ENCODE assay signal across 26 mouse cellular contexts in genomic region chr13:97630921-97631320, GRCm38 (mm10).
A peak's percentile ranks its signal among the peaks of the same experiment; 100 is the strongest.
DNase-seq lines count a peak whose midpoint lies in the region; ATAC-seq and TF ChIP-seq lines count a peak whose summit lies in the region.
"Had no signal": no experiment of that assay in that cellular context is flagged by ENCODE, and none has a peak within 500 bp of the region (broad histone marks: within the 10 kb centered on the region; RNA-seq: fewer than 3 reads in every experiment).

No protein-coding gene starts in this region.

- no peak overlapping the region for H3K4me3 ChIP-seq in intestine, embryonic 14.5 days (ENCODE audit: low read depth, low read length)
- H3K4me3 ChIP-seq in intestine, embryonic 15.5 days (replicated peaks) = no peak overlapping the region
- H3K4me3 ChIP-seq in left cerebral cortex, adult 2 months = no peak overlapping the region
- H3K4me3 ChIP-seq in cortical plate, adult 2 months (ENCODE audit: insufficient read depth, low read length) = no peak overlapping the region
- H3K4me3 ChIP-seq: embryonic facial prominence, embryonic 10.5 days; embryonic facial prominence, embryonic 12.5 days; forebrain, embryonic 13.5 days; forebrain, embryonic 15.5 days had no signal

- H3K4me2 ChIP-seq in intestine, embryonic 14.5 days (ENCODE audit: low read length) = no peak overlapping the region
- no peak overlapping the region for H3K4me2 ChIP-seq in intestine, embryonic 15.5 days (replicated peaks)
- H3K4me2 ChIP-seq: embryonic facial prominence, embryonic 12.5 days; forebrain, embryonic 13.5 days; forebrain, embryonic 15.5 days had no signal

- TF ChIP-seq CTCF in left cerebral cortex, adult 2 months (IDR thresholded peaks at IDR 0.05) = no peak
- TF ChIP-seq CTCF in cortical plate, adult 2 months (IDR thresholded peaks at IDR 0.05; ENCODE audit: extremely low read depth, insufficient read depth, low read length) = no peak

- no peak for ATAC-seq in intestine, embryonic 14.5 days (replicated peaks; ENCODE audit: low FRiP score, low TSS enrichment, low read depth)
- no peak for ATAC-seq in intestine, embryonic 15.5 days
- ATAC-seq: activated CD4-positive, CD25-positive, alpha-beta regulatory T cell, adult 4 months; CD4-positive, CD25-positive, alpha-beta regulatory T cell, adult 4 months; forebrain, embryonic 13.5 days; forebrain, embryonic 15.5 days; Patski had no signal

- WGBS in intestine, embryonic 14.5 days = 84% methylated on average over 5 of the region's 5 CpGs
- WGBS in intestine, embryonic 15.5 days = 77% methylated on average over 5 of the region's 5 CpGs

- no peak overlapping the region for H3K9ac ChIP-seq in intestine, embryonic 14.5 days (ENCODE audit: low read length)
- no peak overlapping the region for H3K9ac ChIP-seq in intestine, embryonic 15.5 days
- H3K9ac ChIP-seq: embryonic facial prominence, embryonic 12.5 days; forebrain, embryonic 13.5 days; forebrain, embryonic 15.5 days had no signal

- H3K27me3 ChIP-seq in intestine, embryonic 14.5 days (replicated peaks; ENCODE audit: control insufficient read depth, insufficient read depth, low read length) = no peaks in the 10 kb centered on the region
- H3K27me3 ChIP-seq in intestine, embryonic 15.5 days (replicated peaks) = no peaks in the 10 kb centered on the region
- H3K27me3 ChIP-seq: CH12.LX; embryonic facial prominence, embryonic 12.5 days; forebrain, embryonic 13.5 days; forebrain, embryonic 15.5 days; Patski had no signal

- no peaks in the 10 kb centered on the region for H3K9me3 ChIP-seq in intestine, embryonic 14.5 days (ENCODE audit: control insufficient read depth, low read length)
- H3K9me3 ChIP-seq in intestine, embryonic 15.5 days = no peaks in the 10 kb centered on the region
- H3K9me3 ChIP-seq: embryonic facial prominence, embryonic 10.5 days; embryonic facial prominence, embryonic 12.5 days; forebrain, embryonic 13.5 days; forebrain, embryonic 15.5 days; G1E had no signal

- no peak overlapping the region for H3K27ac ChIP-seq in intestine, embryonic 14.5 days (ENCODE audit: low read depth)
- no peak overlapping the region for H3K27ac ChIP-seq in intestine, embryonic 15.5 days
- peak overlapping the region; percentile 86 for H3K27ac ChIP-seq in left cerebral cortex, adult 2 months
- H3K27ac ChIP-seq in cortical plate, adult 2 months (ENCODE audit: insufficient read depth, low read length) = peak overlapping the region; percentile 74; the same call in 1 of the 2 replicates
- H3K27ac ChIP-seq: embryonic facial prominence, embryonic 10.5 days; embryonic facial prominence, embryonic 12.5 days; forebrain, embryonic 13.5 days; forebrain, embryonic 15.5 days had no signal

- H3K4me1 ChIP-seq in intestine, embryonic 14.5 days (replicated peaks; ENCODE audit: control insufficient read depth, insufficient read depth, low read length) = 0 out of 2 replicates have a peak, but pooled peaks cover 4% of the 10 kb centered on the region
- H3K4me1 ChIP-seq in intestine, embryonic 15.5 days (replicated peaks) = no peaks in the 10 kb centered on the region
- peaks cover 26% of the 10 kb centered on the region for H3K4me1 ChIP-seq in cortical plate, adult 2 months (ENCODE audit: control insufficient read depth, insufficient read depth, low read length)

- peak; percentile 91 for DNase-seq in heart, adult 11 months
- no peak for DNase-seq in heart, postnatal 10 days
- peak; percentile 4 for DNase-seq in intestine, embryonic 14.5 days (ENCODE audit: low spot score)
- no peak for DNase-seq in left cerebral cortex, adult 2 months (ENCODE audit: extremely low spot score in 1 of 2, low spot score in 2 of 2)
- DNase-seq in left cerebral cortex, postnatal 10 days (ENCODE audit: extremely low spot score in 1 of 2, low spot score in 2 of 2) = no peak
- DNase-seq: adrenal gland, adult 2 months; adrenal gland, postnatal 10 days; adrenal gland, postnatal 25 days; B cell, adult 2 months; cerebellum, adult 11 months; cerebellum, adult 18-20 months; cerebellum, adult 8-10 months; cerebellum, adult 9-11 months; cerebellum, postnatal 14 days; cerebellum, postnatal 36 days had no signal

- intact Hi-C loops in heart, postnatal 10 days (cut with DNase I) = no loop called here
- intact Hi-C loops in left cerebral cortex, adult 2 months (cut with DNase I) = loop anchor here (5.0 kb wide), 4 partner anchors 139 to 306 kb away; no protein-coding TSS in a partner anchor
- intact Hi-C loops in left cerebral cortex, postnatal 10 days (cut with DNase I) = loop anchor here (5.0 to 10.0 kb wide), 2 partner anchors 284 to 389 kb away; partner anchors contain the start of gene Enc1

- no peak for TF ChIP-seq POLR2A in cortical plate, adult 2 months (IDR thresholded peaks at IDR 0.05; ENCODE audit: extremely low read depth, insufficient read depth, low read length)

- no peaks in the 10 kb centered on the region for H3K36me3 ChIP-seq in intestine, embryonic 14.5 days (ENCODE audit: control insufficient read depth, insufficient read depth, low read length)
- no peaks in the 10 kb centered on the region for H3K36me3 ChIP-seq in intestine, embryonic 15.5 days
- H3K36me3 ChIP-seq: embryonic facial prominence, embryonic 10.5 days; embryonic facial prominence, embryonic 12.5 days; forebrain, embryonic 15.5 days; G1E had no signal

Comparison
In these comparisons a context has a peak if more than half of its experiments do, and no peak if none do; other contexts are left out.
1. DNase-seq: peak in heart, adult 11 months (single experiment) and intestine, embryonic 14.5 days (single experiment); none in heart, postnatal 10 days (0 of 2), left cerebral cortex, adult 2 months (0 of 2) and left cerebral cortex, postnatal 10 days (0 of 2).
2. H3K27ac ChIP-seq: peak in left cerebral cortex, adult 2 months (single experiment) and cortical plate, adult 2 months (single experiment); none in intestine, embryonic 14.5 days (single experiment) and intestine, embryonic 15.5 days (single experiment).